Mouse (Mus musculus): ENCODE results near the gene Trmt1l. TPM values are rescaled to one million over a fixed set of nuclear protein-coding genes. Genes with fewer than 3 reads are reported as not detected.

Gene Trmt1l
- total and polyA plus RNA-seq, 3 experiments, result 15.4 to 18.2 TPM; not detected in 1

- Histone ChIP-seq H3K27me3 (ENCODE audit: control insufficient read depth in 1 of 2, insufficient read depth in 2 of 2, low read length in 2 of 2) (no peaks in the 10 kb centered on the region), H3K9ac (ENCODE audit: control insufficient read depth, low read depth, low read length, poor library complexity, severe bottlenecking) (no peak overlapping the region), H3K4me1 (ENCODE audit: control insufficient read depth in 1 of 2, insufficient read depth in 2 of 2, low read length in 2 of 2) (peaks cover 3 to 4% of the 10 kb centered on the region in 2 experiments; a peak in 2 of 4 replicates), H3K79me2 (ENCODE audit: control insufficient read depth, insufficient read depth, low read length, poor library complexity) (no peaks in the 10 kb centered on the region), H3K36me3 (ENCODE audit: control insufficient read depth in 1 of 2, insufficient read depth in 2 of 2, low read length in 2 of 2) (peaks cover 8 to 36% of the 10 kb centered on the region in 2 experiments), H3K27ac (ENCODE audit: control insufficient read depth, low read depth, low read length) (no peak overlapping the region), H3K9me3 (replicated peaks; ENCODE audit: insufficient read depth, low read length) (no peaks in the 10 kb centered on the region), H3K4me3 (ENCODE audit: control insufficient read depth in 1 of 2, insufficient read depth in 1 of 2, low read depth in 2 of 2, low read length in 2 of 2) (no peak overlapping the region)
- DNase-seq (ENCODE audit: low read depth, low spot score), result no peak
- TF ChIP-seq ELF1 (IDR thresholded peaks at IDR 0.05; ENCODE audit: low read depth, low read length) (no peak), POLR2AphosphoS5 (IDR thresholded peaks at IDR 0.05; ENCODE audit: borderline replicate concordance, low read depth, low read length) (no peak), POLR2AphosphoS2 (IDR thresholded peaks at IDR 0.05; ENCODE audit: low read length) (no peak), EP300 (IDR thresholded peaks at IDR 0.05; ENCODE audit: low read depth in 1 of 2, low read length in 2 of 2) (no peak), HCFC1 (IDR thresholded peaks at IDR 0.05; ENCODE audit: low read depth, low read length) (no peak), MAFK (IDR thresholded peaks at IDR 0.05; ENCODE audit: borderline replicate concordance, low read depth, low read length) (no peak), MAZ (IDR thresholded peaks at IDR 0.05; ENCODE audit: low read depth, low read length) (no peak), POLR2A (IDR thresholded peaks at IDR 0.05; ENCODE audit: control insufficient read depth in 1 of 2, insufficient read depth in 1 of 2, low read depth in 1 of 2, low read length in 2 of 2, poor library complexity in 1 of 2) (no peak)
Measured at GRCm38 (mm10) chr1:151451946-151452345, 23.6 kb downstream of the Trmt1l start.

GRCm38 (mm10) chr1:151457087-151457486 lies 28.7 kb downstream of the Trmt1l start:
- no peaks in the 10 kb centered on the region for H3K79me2 ChIP-seq (ENCODE audit: control insufficient read depth, insufficient read depth, low read length, poor library complexity)
- DNase-seq (ENCODE audit: low read depth, low spot score), result peak; percentile 81
- no peak overlapping the region for H3K9ac ChIP-seq (ENCODE audit: control insufficient read depth, low read depth, low read length, poor library complexity, severe bottlenecking)
- no peak for TF ChIP-seq ZMIZ1 (IDR thresholded peaks at IDR 0.05; ENCODE audit: low read depth, low read length)
- peak in 1 of 2 experiments; percentile 38; a peak in 2 of 4 replicates for TF ChIP-seq POLR2A (IDR thresholded peaks at IDR 0.05; ENCODE audit: control insufficient read depth in 1 of 2, insufficient read depth in 1 of 2, low read depth in 1 of 2, low read length in 2 of 2, poor library complexity in 1 of 2)
- TF ChIP-seq ETS1 (IDR thresholded peaks at IDR 0.05; ENCODE audit: low read depth, low read length), result 0 out of 2 replicates have a peak, but pooled peaks have one; percentile 24
- no peak for TF ChIP-seq BHLHE40 (IDR thresholded peaks at IDR 0.05; ENCODE audit: borderline replicate concordance, low read depth, low read length)
- TF ChIP-seq MEF2A (IDR thresholded peaks at IDR 0.05; ENCODE audit: extremely low read depth, insufficient replicate concordance, low read depth, low read length, poor library complexity, severe bottlenecking), result no peak
- no peak for TF ChIP-seq UBTF (IDR thresholded peaks at IDR 0.05; ENCODE audit: borderline replicate concordance, insufficient read depth, low read depth, low read length)
- no peak for TF ChIP-seq ZKSCAN1 (IDR thresholded peaks at IDR 0.05; ENCODE audit: low read depth, low read length)
- no peak for TF ChIP-seq JUND (IDR thresholded peaks at IDR 0.05; ENCODE audit: low read depth, low read length)
- TF ChIP-seq SIN3A (IDR thresholded peaks at IDR 0.05; ENCODE audit: low read length), result peak; percentile 54
- peak; percentile 72 for TF ChIP-seq MAX (IDR thresholded peaks at IDR 0.05; ENCODE audit: low read length)
- TF ChIP-seq RCOR1 (IDR thresholded peaks at IDR 0.05; ENCODE audit: low read depth, low read length), result no peak
- no peak for TF ChIP-seq CHD1 (IDR thresholded peaks at IDR 0.05; ENCODE audit: low read depth, low read length)
- TF ChIP-seq TCF12 (IDR thresholded peaks at IDR 0.05; ENCODE audit: low read depth, low read length), result no peak
- peak; percentile 74 for TF ChIP-seq ELF1 (IDR thresholded peaks at IDR 0.05; ENCODE audit: low read depth, low read length)
- TF ChIP-seq EP300 (IDR thresholded peaks at IDR 0.05; ENCODE audit: low read depth in 1 of 2, low read length in 2 of 2), result peak; percentile 58 to 62; a peak in 3 of 4 replicates
- peak; percentile 74 for TF ChIP-seq GATA1 (IDR thresholded peaks at IDR 0.05; ENCODE audit: low read depth, low read length)
- TF ChIP-seq SMC3 (IDR thresholded peaks at IDR 0.05; ENCODE audit: low read depth, low read length), result no peak
- TF ChIP-seq NELFE (IDR thresholded peaks at IDR 0.05; ENCODE audit: low read depth, low read length), result 0 out of 2 replicates have a peak, but pooled peaks have one; percentile 28
- no peak for TF ChIP-seq ZC3H11A (IDR thresholded peaks at IDR 0.05; ENCODE audit: low read depth, low read length)
- TF ChIP-seq USF1 (IDR thresholded peaks at IDR 0.05; ENCODE audit: low read depth, low read length), result no peak
- TF ChIP-seq TBP (IDR thresholded peaks at IDR 0.05; ENCODE audit: low read depth, low read length), result 0 out of 2 replicates have a peak, but pooled peaks have one; percentile 29
- TF ChIP-seq GABPA (IDR thresholded peaks at IDR 0.05; ENCODE audit: low read depth, low read length), result no peak
- peak; percentile 50 for TF ChIP-seq HCFC1 (IDR thresholded peaks at IDR 0.05; ENCODE audit: low read depth, low read length)
- H3K27me3 ChIP-seq (ENCODE audit: control insufficient read depth in 1 of 2, insufficient read depth in 2 of 2, low read length in 2 of 2), result no peaks in the 10 kb centered on the region
- peaks cover 14 to 17% of the 10 kb centered on the region in 2 experiments for H3K36me3 ChIP-seq (ENCODE audit: control insufficient read depth in 1 of 2, insufficient read depth in 2 of 2, low read length in 2 of 2)
- peaks cover 5 to 10% of the 10 kb centered on the region in 2 experiments; a peak in 3 of 4 replicates for H3K4me1 ChIP-seq (ENCODE audit: control insufficient read depth in 1 of 2, insufficient read depth in 2 of 2, low read length in 2 of 2)
- peak overlapping the region; percentile 65 for H3K27ac ChIP-seq (ENCODE audit: control insufficient read depth, low read depth, low read length)
- no peaks in the 10 kb centered on the region for H3K9me3 ChIP-seq (replicated peaks; ENCODE audit: insufficient read depth, low read length)
- H3K4me3 ChIP-seq (ENCODE audit: control insufficient read depth in 1 of 2, insufficient read depth in 1 of 2, low read depth in 2 of 2, low read length in 2 of 2), result no peak overlapping the region

Data from MEL (cell line).